Mouse (Mus musculus): ENCODE data around the gene Tcte3.

DNA sequence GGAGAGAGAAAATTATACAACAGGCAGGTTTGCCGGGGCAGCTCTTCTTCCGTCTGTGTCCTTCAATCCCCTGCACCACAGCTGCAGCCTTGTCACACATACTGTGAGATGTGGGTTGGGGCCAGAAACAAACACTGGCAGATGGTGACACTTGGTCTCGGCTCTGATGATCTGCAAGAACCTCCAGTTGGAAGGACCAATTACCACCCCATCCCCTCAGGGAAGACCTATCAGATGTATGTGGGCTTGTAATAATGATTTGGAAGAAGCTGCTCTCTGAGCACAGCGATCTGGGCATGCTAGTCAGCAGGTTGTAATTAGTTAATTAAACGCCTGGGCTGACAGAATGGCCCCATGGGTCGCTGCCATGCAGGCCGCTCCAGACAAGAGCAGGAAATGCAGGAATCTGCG, 47.3 kb upstream of the Tcte3 start:
- no peak for TF ChIP-seq POLR2A (IDR thresholded peaks at IDR 0.05; ENCODE audit: borderline replicate concordance, insufficient read depth, low read length)
- no peak for TF ChIP-seq CTCF (IDR thresholded peaks at IDR 0.05; ENCODE audit: borderline replicate concordance, insufficient read depth, low read depth, low read length)
